Mouse (Mus musculus) olfactory bulb, adult 2 months (tissue): ENCODE data around the gene Dkk3. TPM values are rescaled to one million over a fixed set of nuclear protein-coding genes. Genes with fewer than 3 reads are reported as not detected.

Experiments used
- H3K27ac ChIP-seq: fragments of 200-500 bp; 2 replicates; pipeline ENCODE4 v1.5.1; 2012; ENCODE audit warnings: low read depth, low read length; ENCODE audit not compliant: insufficient read depth
- H3K4me1 ChIP-seq: fragments of 200-500 bp; 2 replicates; pipeline ENCODE4 v1.6.1; 2012; ENCODE audit warnings: low read length; ENCODE audit not compliant: control insufficient read depth, insufficient read depth
- H3K4me3 ChIP-seq: fragments of 200-500 bp; 2 replicates; pipeline ENCODE4 v1.5.1; 2012; ENCODE audit warnings: mild to moderate bottlenecking, low read depth, low read length, moderate library complexity; ENCODE audit not compliant: insufficient read depth
- CTCF ChIP-seq: fragments of 200-500 bp; IDR thresholded peaks from 2 replicates; pipeline ENCODE4 v1.5.1; 2012; ENCODE audit warnings: low read depth, mild to moderate bottlenecking, low read length, moderate library complexity; ENCODE audit not compliant: insufficient read depth
- POLR2A ChIP-seq: fragments of 200-500 bp; IDR thresholded peaks from 2 replicates; pipeline ENCODE4 v1.6.1; 2012; ENCODE audit warnings: mild to moderate bottlenecking, low read depth, low read length, moderate library complexity; ENCODE audit not compliant: insufficient read depth
- WGBS: fragments of 180-500 bp; shearing (Covaris S2); methylation state at CpG from one replicate; pipeline ENCODE4 v1.1.7; 2018; 5-methylcytosine and 5-hydroxymethylcytosine counted together
- polyA plus RNA-seq: library from polyadenylated mRNA; stranded (reverse); fragments of >200 nt; gene quantifications from 2 replicates; pipeline ENCODE4 v1.2.4, GENCODE M21; 2012; ENCODE audit warnings: low replicate concordance; ENCODE audit not compliant: missing spikeins, insufficient read depth, insufficient read length

Gene Dkk3
- polyA plus RNA-seq, 1 experiment = not detected

DNA sequence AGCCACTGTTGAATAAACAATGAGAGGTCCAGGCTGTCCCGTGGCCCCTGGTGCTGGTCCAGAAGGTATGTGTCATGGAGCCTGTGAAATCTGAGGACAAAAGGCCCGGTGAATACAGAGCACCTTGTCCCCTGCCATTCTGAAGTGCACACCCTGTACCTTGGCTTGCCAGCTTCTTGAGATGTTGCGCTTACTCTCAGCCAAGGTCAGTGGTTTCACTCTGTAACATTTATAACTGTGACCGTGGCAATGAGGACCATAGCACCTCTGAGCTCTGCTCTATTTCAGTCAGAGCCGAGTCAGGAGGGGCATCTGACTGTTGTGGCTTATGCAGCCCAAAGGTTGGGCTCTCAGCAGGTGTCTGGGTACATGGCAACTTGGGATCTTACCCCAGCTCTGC is 35.4 kb upstream of the Dkk3 start:
- no peak overlapping the region for H3K27ac ChIP-seq
- no peaks in the 10 kb centered on the region for H3K4me1 ChIP-seq
- H3K4me3 ChIP-seq = no peak overlapping the region
- TF ChIP-seq CTCF = no peak
- TF ChIP-seq POLR2A = no peak
- WGBS = 85% methylated on average over 5 of the region's 5 CpGs

DNA sequence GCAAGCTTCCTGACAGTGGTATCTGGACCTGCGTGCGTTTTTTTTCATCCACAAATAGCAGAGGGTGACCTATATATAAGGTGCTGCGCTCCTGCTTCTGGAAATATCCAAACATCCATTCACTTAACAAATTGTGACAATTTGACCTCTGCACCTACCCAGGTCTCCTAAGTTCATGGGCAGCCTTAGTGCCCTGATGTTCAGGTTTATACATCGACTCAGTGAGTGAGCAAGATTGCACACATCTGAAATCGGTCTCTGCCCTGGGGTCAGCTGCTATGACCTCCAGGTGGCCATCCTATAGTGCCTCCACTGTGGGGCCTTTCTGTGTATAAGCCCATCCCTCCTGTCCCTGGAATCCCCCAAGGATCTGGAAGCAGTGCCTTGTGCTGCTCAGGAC is 33.9 kb upstream of the Dkk3 start:
- H3K4me3 ChIP-seq = no peak overlapping the region
- no peak overlapping the region for H3K27ac ChIP-seq
- H3K4me1 ChIP-seq = no peaks in the 10 kb centered on the region
- TF ChIP-seq POLR2A (no peak), CTCF (no peak)
- WGBS = 89% methylated on average over 5 of the region's 5 CpGs

DNA sequence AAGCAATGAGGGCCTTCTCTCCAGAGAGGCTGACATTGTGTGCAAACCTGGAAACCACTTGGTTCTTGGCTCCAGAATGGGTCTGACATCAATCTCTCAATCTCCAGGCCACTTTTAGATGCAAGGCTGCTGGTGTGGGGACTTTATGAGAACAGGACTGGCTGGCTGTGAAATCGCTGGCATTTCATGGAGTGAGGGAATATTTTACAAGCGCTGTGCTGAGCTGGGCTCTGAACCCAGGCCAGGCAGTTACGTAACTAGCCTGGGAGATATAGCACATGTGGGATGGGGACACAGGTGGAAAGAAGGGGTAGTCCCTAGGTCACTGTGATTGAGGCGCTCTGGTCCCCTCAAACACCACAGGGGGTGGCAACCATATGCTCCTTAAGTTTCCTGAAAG is 33.4 kb upstream of the Dkk3 start:
- 72% methylated on average over 4 of the region's 4 CpGs for WGBS
- no peak overlapping the region for H3K27ac ChIP-seq
- H3K4me1 ChIP-seq = no peaks in the 10 kb centered on the region
- TF ChIP-seq CTCF (no peak), POLR2A (no peak)
- no peak overlapping the region for H3K4me3 ChIP-seq

DNA sequence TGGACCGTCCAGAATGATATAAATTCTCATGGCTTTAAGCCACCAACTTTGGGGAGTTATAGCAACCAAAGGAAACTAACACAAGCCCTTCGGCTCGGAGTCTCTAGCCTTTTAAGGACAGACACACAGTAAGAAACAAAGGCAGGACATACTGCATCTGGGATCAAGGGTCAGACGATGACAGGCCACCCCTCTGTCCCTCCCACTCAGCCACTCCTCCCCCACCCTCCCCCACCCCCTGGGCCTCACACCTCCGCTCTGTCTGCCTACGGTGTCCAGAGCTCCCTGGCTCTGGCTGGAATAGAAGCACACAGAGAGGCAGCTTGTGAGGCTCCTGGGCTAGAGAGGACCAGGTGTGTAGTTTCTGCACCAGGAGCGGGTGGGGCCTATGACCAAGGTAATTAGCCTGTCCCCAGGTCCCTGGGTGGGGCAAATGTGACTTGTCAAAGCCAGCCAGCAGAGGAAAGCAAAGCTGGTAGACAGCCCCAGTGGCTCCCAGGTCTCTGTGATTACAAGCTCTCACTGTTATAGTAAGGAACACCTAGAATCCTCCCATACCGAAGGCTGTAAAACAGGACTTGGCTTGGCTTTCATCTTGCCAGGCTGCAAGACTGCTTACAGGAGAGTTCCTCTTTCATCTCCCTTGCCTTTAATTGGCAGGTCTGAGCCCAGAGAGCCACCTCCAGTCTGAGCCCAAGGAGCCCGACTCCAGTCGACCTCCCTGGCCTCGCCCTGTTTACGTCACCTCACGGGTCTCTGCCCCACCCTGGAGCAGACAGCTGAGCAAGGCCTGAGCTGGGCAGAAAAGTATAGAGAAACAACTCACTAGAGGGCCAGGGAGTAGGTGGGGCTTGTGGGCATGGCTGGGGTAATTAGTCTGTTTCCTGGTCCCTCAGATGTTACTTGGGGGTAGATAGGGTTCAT is 28.9 kb upstream of the Dkk3 start:
- Histone ChIP-seq H3K27ac (no peak overlapping the region), H3K4me3 (no peak overlapping the region), H3K4me1 (peaks cover 10% of the 10 kb centered on the region)
- WGBS = 81% methylated on average over 13 of the region's 13 CpGs
- TF ChIP-seq CTCF (no peak), POLR2A (no peak)

DNA sequence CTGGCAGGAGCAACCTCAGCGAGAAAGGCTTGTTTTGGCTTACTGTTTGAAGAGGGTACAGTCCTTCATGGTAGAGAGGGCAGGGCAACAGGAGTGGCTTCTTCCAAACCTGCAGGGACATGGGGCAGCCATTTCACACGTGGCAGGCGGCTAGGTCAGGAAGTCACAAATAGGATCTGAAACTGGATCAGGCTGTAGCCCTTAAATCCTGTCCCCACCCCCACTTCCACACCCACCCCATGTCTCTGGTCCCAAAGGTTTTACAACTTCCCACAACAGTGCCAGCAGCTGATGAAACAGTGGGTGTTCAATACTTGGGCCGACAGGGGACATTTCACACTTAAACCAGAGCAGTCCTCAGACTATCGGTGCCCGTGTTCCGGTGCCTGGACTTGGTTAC is 28.0 kb upstream of the Dkk3 start:
- Histone ChIP-seq H3K4me1 (peaks cover 10% of the 10 kb centered on the region), H3K4me3 (no peak overlapping the region), H3K27ac (no peak overlapping the region)
- TF ChIP-seq CTCF = no peak
- no peak for TF ChIP-seq POLR2A
- WGBS = 98% methylated on average over 7 of the region's 7 CpGs

DNA sequence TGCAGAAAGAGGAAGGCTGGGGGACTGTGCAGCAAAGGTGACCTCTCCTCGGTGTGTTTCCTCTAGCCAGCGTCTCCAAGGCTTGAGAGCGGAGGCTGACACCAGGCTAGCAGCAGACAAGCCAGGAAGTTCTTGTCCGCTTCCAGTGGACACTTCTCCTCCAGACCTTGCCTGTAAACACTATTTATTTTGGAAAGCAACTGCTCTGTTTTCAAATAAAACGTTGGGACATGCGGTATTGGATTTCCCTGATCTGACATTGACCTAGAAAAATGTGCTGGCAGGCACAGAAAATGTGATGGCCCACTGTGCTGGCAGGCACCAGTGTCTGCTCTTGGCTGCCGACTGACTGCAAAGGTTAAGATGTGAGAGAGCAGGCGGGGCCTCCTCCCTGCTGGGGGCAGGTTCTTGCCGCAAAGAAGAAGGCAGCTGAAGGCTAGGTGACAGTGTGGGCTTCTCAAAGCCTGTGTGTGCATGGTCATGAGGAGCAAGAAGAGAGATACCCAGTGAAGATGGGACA is 26.4 kb upstream of the Dkk3 start:
- Histone ChIP-seq H3K27ac (no peak overlapping the region), H3K4me3 (no peak overlapping the region), H3K4me1 (peaks cover 14% of the 10 kb centered on the region)
- 76% methylated on average over 9 of the region's 9 CpGs for WGBS
- TF ChIP-seq CTCF (no peak), POLR2A (no peak)

DNA sequence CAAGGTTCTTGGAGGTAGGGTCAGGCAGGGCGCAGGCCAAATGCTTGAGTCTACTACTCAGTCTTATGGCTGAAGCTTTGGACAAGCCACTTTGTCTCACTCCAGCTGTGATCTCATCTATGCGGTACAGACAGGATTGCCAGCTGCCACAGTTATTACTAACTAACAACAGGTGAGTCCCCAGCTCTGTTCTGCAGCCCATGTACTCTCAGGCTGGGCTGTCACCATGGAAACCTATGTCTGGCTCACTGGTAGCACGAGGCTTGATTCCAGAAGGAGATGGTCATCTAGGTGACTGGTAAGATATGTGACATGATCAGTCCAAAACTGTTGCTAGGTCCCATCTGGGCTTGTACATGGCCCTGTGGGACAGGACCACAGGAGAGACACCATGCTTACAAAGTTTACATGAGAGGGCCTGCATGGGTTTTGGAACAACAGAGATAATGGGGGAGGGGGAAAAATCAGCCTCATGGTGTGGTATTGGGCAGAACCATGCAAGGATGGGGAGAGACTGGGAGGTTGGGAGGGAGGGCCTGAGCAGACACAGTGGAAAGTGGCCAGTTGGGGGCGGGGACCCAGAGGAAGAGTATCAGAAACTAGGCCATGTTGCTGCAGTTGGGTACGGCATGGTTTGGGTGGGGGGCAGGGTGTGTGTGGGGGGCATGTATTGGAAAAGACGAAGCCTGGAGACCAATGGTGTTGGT is 25.8 kb upstream of the Dkk3 start:
- no peak for TF ChIP-seq POLR2A
- TF ChIP-seq CTCF = no peak

DNA sequence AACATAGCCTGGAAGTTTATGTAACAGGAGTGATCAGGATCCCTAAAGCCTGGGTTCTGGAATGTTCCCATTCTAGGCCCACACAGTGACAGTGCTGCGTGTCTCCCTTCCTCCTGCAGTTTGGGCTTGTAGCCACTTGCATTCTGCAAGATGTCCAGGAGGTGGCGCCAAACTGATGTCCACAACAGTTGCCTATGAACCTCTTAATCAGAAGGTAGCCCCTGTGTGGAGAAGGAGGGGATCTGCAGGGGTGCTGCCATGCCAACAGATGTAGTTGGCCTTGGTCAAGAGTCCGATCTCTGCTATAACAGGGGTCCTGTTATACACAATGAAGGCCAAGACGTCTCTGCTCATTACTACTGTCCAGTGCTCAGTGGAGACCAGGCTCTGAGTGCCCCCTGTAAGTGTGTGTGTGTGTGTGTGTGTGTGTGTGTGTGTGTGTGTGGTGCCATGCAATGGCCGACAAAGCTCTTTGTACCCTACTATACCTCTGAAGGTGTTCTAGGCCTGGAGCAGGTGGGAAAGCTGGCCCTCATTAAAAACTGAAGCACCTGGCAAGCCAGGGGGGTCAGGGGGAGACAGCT is 24.5 kb upstream of the Dkk3 start:
- H3K27ac ChIP-seq = no peak overlapping the region

More for the DNA sequence above, 25.8 kb upstream of the Dkk3 start:
- Histone ChIP-seq H3K4me1 (peaks cover 19% of the 10 kb centered on the region), H3K4me3 (no peak overlapping the region), H3K27ac (no peak overlapping the region)
- 82% methylated on average over 6 of the region's 6 CpGs for WGBS

DNA sequence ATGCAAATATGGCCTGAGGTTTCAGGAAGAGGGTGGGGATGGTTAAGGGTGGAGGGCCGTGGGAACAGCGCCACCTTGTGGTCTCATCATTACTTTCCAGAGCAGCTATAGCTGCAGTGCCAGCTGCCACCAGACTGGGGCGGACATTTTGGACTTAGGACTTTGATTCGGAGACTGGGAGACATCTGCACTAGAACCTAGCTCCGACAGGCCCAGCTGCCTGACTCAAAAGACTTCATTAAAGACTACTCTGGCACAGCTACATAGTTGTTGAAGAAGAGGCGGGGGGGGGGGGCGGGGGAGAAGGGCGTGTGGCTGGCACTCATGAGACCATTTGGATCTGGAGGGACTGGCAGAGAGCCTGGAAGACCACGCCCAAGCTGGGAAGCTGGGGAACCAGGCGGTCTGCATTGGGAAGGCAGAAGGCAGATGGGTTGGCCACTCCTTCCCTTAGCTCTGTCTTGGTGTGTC is 21.4 kb upstream of the Dkk3 start:
- H3K27ac ChIP-seq = no peak overlapping the region
- 2% methylated on average over 10 of the region's 10 CpGs for WGBS

More for the DNA sequence above, 24.5 kb upstream of the Dkk3 start:
- Histone ChIP-seq H3K4me3 (no peak overlapping the region), H3K4me1 (peaks cover 20% of the 10 kb centered on the region)
- WGBS = 38% methylated on average over 5 of the region's 5 CpGs
- TF ChIP-seq CTCF (peak; percentile 87; the same call in 1 of the 2 replicates), POLR2A (no peak)

More for the DNA sequence above, 21.4 kb upstream of the Dkk3 start:
- Histone ChIP-seq H3K4me1 (peaks cover 17% of the 10 kb centered on the region), H3K4me3 (no peak overlapping the region)
- TF ChIP-seq CTCF (peak; percentile 91), POLR2A (no peak)
